Mouse (Mus musculus) testis, adult 2 months (tissue): ENCODE measurements around the gene Pard3b.

Experiments used
- CTCF ChIP-seq: fragments of 200-500 bp; IDR thresholded peaks from 2 replicates; pipeline ENCODE4 v1.5.1; 2012; ENCODE audit warnings: low read depth, mild to moderate bottlenecking, inconsistent platforms, low read length, moderate library complexity; ENCODE audit not compliant: control insufficient read depth, insufficient read depth, insufficient replicate concordance
- POLR2A ChIP-seq: fragments of 200-500 bp; IDR thresholded peaks from 2 replicates; pipeline ENCODE4 v1.6.1; 2012; ENCODE audit warnings: low read depth, mild to moderate bottlenecking, inconsistent platforms, low read length, moderate library complexity; ENCODE audit not compliant: control insufficient read depth

DNA sequence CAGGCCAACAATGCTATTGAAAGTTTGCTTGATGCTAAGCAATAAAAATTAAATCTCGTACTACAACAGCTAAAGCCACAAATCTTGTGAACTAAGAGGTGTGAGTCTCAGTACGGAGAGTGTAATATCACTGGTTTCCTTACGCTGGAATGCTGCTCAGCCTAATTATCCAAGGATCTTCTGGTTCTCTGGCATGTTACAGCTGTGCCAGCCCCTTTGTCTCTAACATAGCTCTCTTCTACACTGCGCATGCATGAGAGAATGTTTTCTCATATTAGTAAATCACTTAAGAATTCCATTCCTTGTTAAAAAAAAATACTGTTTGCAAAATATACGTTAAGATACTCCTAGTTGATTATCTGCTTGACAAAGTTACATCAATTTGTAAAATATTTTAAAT lies 211.8 kb downstream of the Pard3b start:
- TF ChIP-seq POLR2A (no peak), CTCF (no peak)
